Mouse (Mus musculus): ENCODE results near the gene Lingo1.

DNA sequence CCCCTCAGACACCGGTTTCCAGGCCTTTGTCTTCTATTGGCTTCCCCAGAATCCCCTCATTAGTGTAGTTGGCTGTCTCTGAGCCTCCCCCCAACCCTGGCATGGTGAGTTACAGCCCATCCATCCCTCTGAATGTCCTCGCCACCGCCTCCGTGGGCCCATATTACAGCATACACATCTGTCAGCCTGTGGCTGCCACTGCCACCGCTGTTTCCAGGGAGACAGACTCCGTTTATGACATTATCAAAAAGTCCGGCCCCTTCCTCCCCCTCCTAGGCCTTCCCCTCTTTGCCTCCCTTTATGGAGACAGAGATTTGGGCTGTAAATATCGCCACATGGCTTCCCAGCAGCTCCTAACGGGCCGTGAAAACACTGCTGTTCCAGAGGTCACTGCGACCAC, 38.5 kb downstream of the Lingo1 start:
- no peak for TF ChIP-seq POLR2A (IDR thresholded peaks at IDR 0.05; ENCODE audit: low read depth, low read length)
- TF ChIP-seq CTCF (conservative IDR thresholded peaks at IDR 0.05; ENCODE audit: insufficient read depth, insufficient read length, low read depth, low read length) = no peak
